Mouse (Mus musculus): ENCODE data around the gene Obscn. TPM values are rescaled to one million over a fixed set of nuclear protein-coding genes. Genes with fewer than 3 reads are reported as not detected.

Gene Obscn
- total and polyA plus RNA-seq, 3 experiments: 315 to 894 (median 667) TPM

- H3K36me3 ChIP-seq (ENCODE audit: control insufficient read depth, insufficient read depth, low read length): peaks cover 2% of the 10 kb centered on the region; the same call in 1 of the 2 replicates
- H3K27ac ChIP-seq: peak overlapping the region; percentile 92
- H3K4me1 ChIP-seq (ENCODE audit: control insufficient read depth, insufficient read depth, low read length): peaks cover 20% of the 10 kb centered on the region
- peak overlapping the region; percentile 90 for H3K9ac ChIP-seq (ENCODE audit: low read depth, low read length)
- H3K27me3 ChIP-seq (ENCODE audit: control insufficient read depth, insufficient read depth, low read length): no peaks in the 10 kb centered on the region
- peaks cover 7% of the 10 kb centered on the region for H3K79me2 ChIP-seq (replicated peaks; ENCODE audit: control insufficient read depth, insufficient read depth, low read length)
- intact Hi-C loops (cut with DNase I): loop anchor here (1.0 to 10.0 kb wide), 3 partner anchors 19 to 227 kb away; partner anchors contain the start of genes 2310033P09Rik and Mrpl55
- WGBS: under 1% methylated on average over 21 of the region's 21 CpGs
- TF ChIP-seq CTCF (IDR thresholded peaks at IDR 0.05): no peak
- TF ChIP-seq POLR2A (IDR thresholded peaks at IDR 0.05; ENCODE audit: insufficient read depth, low read depth, low read length): no peak
- TF ChIP-seq EP300 (IDR thresholded peaks at IDR 0.05; ENCODE audit: insufficient read depth, low read depth, low read length): no peak
- no peak for DNase-seq
- H3K4me3 ChIP-seq: peak overlapping the region; percentile 95
Observed at GRCm38 (mm10) chr11:58977607-58978026, 158.6 kb downstream of the Obscn start.

GRCm38 (mm10) chr11:58977150-58977549, 159.1 kb downstream of the Obscn start:
- intact Hi-C loops (cut with DNase I): loop anchor here (10.0 kb wide), 1 partner anchor 228 kb away; the partner anchor contains the start of genes 2310033P09Rik and Mrpl55
- TF ChIP-seq POLR2A (IDR thresholded peaks at IDR 0.05; ENCODE audit: insufficient read depth, low read depth, low read length) (no peak), CTCF (IDR thresholded peaks at IDR 0.05) (no peak), EP300 (IDR thresholded peaks at IDR 0.05; ENCODE audit: insufficient read depth, low read depth, low read length) (no peak)
- peak overlapping the region; percentile 90 for H3K9ac ChIP-seq (ENCODE audit: low read depth, low read length)
- H3K4me3 ChIP-seq: peak overlapping the region; percentile 95
- H3K4me1 ChIP-seq (ENCODE audit: control insufficient read depth, insufficient read depth, low read length): peaks cover 17% of the 10 kb centered on the region
- WGBS: 0% methylated on average over 29 of the region's 29 CpGs
- H3K79me2 ChIP-seq (replicated peaks; ENCODE audit: control insufficient read depth, insufficient read depth, low read length): peaks cover 7% of the 10 kb centered on the region
- H3K27me3 ChIP-seq (ENCODE audit: control insufficient read depth, insufficient read depth, low read length): no peaks in the 10 kb centered on the region
- DNase-seq: peak in 1 of 2 experiments; percentile 32
- peak overlapping the region; percentile 92 for H3K27ac ChIP-seq
- no peaks in the 10 kb centered on the region for H3K36me3 ChIP-seq (ENCODE audit: control insufficient read depth, insufficient read depth, low read length)

GRCm38 (mm10) chr11:58974414-58974813, 161.8 kb downstream of the Obscn start:
- Histone ChIP-seq H3K4me3 (no peak overlapping the region), H3K9ac (ENCODE audit: low read depth, low read length) (no peak overlapping the region), H3K27me3 (ENCODE audit: control insufficient read depth, insufficient read depth, low read length) (no peaks in the 10 kb centered on the region), H3K79me2 (replicated peaks; ENCODE audit: control insufficient read depth, insufficient read depth, low read length) (peaks cover 3% of the 10 kb centered on the region; the same call in 1 of the 2 replicates), H3K36me3 (ENCODE audit: control insufficient read depth, insufficient read depth, low read length) (no peaks in the 10 kb centered on the region), H3K27ac (no peak overlapping the region), H3K4me1 (ENCODE audit: control insufficient read depth, insufficient read depth, low read length) (peaks cover 2% of the 10 kb centered on the region; the same call in 1 of the 2 replicates)
- WGBS: 90% methylated on average over 3 of the region's 3 CpGs
- intact Hi-C loops (cut with DNase I): loop anchor here (10.0 kb wide), 1 partner anchor 230 kb away; the partner anchor contains the start of genes 2310033P09Rik and Mrpl55
- DNase-seq: no peak
- TF ChIP-seq EP300 (IDR thresholded peaks at IDR 0.05; ENCODE audit: insufficient read depth, low read depth, low read length) (no peak), CTCF (IDR thresholded peaks at IDR 0.05) (no peak)

GRCm38 (mm10) chr11:58971796-58972195, 164.4 kb downstream of the Obscn start:
- 83% methylated on average over 3 of the region's 3 CpGs for WGBS
- no peak for DNase-seq
- Histone ChIP-seq H3K9ac (ENCODE audit: low read depth, low read length) (no peak overlapping the region), H3K27me3 (ENCODE audit: control insufficient read depth, insufficient read depth, low read length) (no peaks in the 10 kb centered on the region), H3K4me3 (no peak overlapping the region), H3K4me1 (ENCODE audit: control insufficient read depth, insufficient read depth, low read length) (no peaks in the 10 kb centered on the region), H3K27ac (no peak overlapping the region), H3K79me2 (replicated peaks; ENCODE audit: control insufficient read depth, insufficient read depth, low read length) (no peaks in the 10 kb centered on the region), H3K36me3 (ENCODE audit: control insufficient read depth, insufficient read depth, low read length) (no peaks in the 10 kb centered on the region)
- intact Hi-C loops (cut with DNase I): loop anchor here (10.0 kb wide), 1 partner anchor 233 kb away; the partner anchor contains the start of genes 2310033P09Rik and Mrpl55
- TF ChIP-seq POLR2A (IDR thresholded peaks at IDR 0.05; ENCODE audit: insufficient read depth, low read depth, low read length) (no peak), EP300 (IDR thresholded peaks at IDR 0.05; ENCODE audit: insufficient read depth, low read depth, low read length) (no peak), CTCF (IDR thresholded peaks at IDR 0.05) (no peak)

- intact Hi-C loops (cut with DNase I): loop anchor here (10.0 kb wide), 1 partner anchor 234 kb away; the partner anchor contains the start of genes 2310033P09Rik and Mrpl55
- Histone ChIP-seq H3K27me3 (ENCODE audit: control insufficient read depth, insufficient read depth, low read length) (no peaks in the 10 kb centered on the region), H3K4me1 (ENCODE audit: control insufficient read depth, insufficient read depth, low read length) (no peaks in the 10 kb centered on the region), H3K4me3 (no peak overlapping the region), H3K79me2 (replicated peaks; ENCODE audit: control insufficient read depth, insufficient read depth, low read length) (no peaks in the 10 kb centered on the region), H3K36me3 (ENCODE audit: control insufficient read depth, insufficient read depth, low read length) (no peaks in the 10 kb centered on the region), H3K9ac (ENCODE audit: low read depth, low read length) (no peak overlapping the region), H3K27ac (no peak overlapping the region)
- WGBS: 87% methylated on average over 21 of the region's 21 CpGs
- no peak for TF ChIP-seq POLR2A (IDR thresholded peaks at IDR 0.05; ENCODE audit: insufficient read depth, low read depth, low read length)
- no peak for TF ChIP-seq EP300 (IDR thresholded peaks at IDR 0.05; ENCODE audit: insufficient read depth, low read depth, low read length)
- TF ChIP-seq CTCF (IDR thresholded peaks at IDR 0.05): 0 out of 2 replicates have a peak, but pooled peaks have one; percentile 13
- DNase-seq: no peak
Observed at GRCm38 (mm10) chr11:58970831-58971530, 165.2 kb downstream of the Obscn start.

GRCm38 (mm10) chr11:58969659-58970058, 166.5 kb downstream of the Obscn start:
- no peaks in the 10 kb centered on the region for H3K79me2 ChIP-seq (replicated peaks; ENCODE audit: control insufficient read depth, insufficient read depth, low read length)
- no peak overlapping the region for H3K9ac ChIP-seq (ENCODE audit: low read depth, low read length)
- no peaks in the 10 kb centered on the region for H3K4me1 ChIP-seq (ENCODE audit: control insufficient read depth, insufficient read depth, low read length)
- no peaks in the 10 kb centered on the region for H3K27me3 ChIP-seq (ENCODE audit: control insufficient read depth, insufficient read depth, low read length)
- DNase-seq: no peak
- H3K36me3 ChIP-seq (ENCODE audit: control insufficient read depth, insufficient read depth, low read length): no peaks in the 10 kb centered on the region
- H3K4me3 ChIP-seq: no peak overlapping the region
- H3K27ac ChIP-seq: no peak overlapping the region
- 76% methylated on average over 6 of the region's 6 CpGs for WGBS
- TF ChIP-seq POLR2A (IDR thresholded peaks at IDR 0.05; ENCODE audit: insufficient read depth, low read depth, low read length) (no peak), EP300 (IDR thresholded peaks at IDR 0.05; ENCODE audit: insufficient read depth, low read depth, low read length) (no peak), CTCF (IDR thresholded peaks at IDR 0.05) (no peak)
- intact Hi-C loops (cut with DNase I): loop anchor here (10.0 kb wide), 1 partner anchor 235 kb away; the partner anchor contains the start of genes 2310033P09Rik and Mrpl55

Data from heart, adult 2 months (tissue).